Mouse (Mus musculus): ENCODE data around the gene Lcmt1.
A peak's percentile ranks its signal among the peaks of the same experiment; 100 is the strongest.

Gene Lcmt1

DNA sequence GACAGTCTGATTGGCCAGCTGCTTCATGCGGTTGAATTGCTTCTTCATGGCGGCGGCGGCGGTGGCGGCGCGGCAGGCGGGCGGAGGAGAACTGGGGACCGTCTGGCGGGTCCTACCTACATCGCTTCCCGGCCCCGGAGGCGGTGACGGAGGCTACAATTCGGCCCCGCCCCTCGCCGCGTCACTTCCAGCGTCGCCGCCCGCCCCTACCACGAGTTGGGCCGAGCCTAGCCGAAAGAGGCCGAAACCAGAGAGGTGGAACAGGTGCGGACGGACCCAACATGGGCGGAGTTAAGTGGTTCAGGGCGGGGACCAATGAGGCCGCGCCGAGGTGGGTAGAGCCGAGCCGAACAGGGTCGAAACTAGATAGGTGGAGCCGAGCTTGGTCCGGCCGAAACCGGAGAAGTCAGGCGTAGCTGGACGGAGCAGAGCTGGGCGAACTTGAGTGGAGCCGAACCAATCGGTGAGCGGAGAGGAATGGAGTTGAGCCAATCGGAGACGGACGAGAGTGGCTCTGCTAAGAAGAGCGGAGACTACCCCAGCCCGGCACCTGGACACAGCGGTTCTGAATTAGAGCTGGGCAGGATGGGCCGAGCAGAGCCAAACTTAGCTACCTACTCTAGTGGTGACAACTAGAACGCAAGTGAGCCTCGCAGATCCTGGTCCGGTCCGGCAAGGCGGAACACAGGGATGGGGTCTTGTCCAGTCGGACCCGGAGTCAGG, at the start of gene Lcmt1, which contains the start of gene Arhgap17:
TSS of gene Lcmt1 (plus strand) at position 26 of the 723 bp plus-strand sequence.
TSS of gene Arhgap17 (minus strand) at position 157 of the 723 bp plus-strand sequence.
- DNase-seq (ENCODE audit: low spot score): peak; percentile 93

DNA sequence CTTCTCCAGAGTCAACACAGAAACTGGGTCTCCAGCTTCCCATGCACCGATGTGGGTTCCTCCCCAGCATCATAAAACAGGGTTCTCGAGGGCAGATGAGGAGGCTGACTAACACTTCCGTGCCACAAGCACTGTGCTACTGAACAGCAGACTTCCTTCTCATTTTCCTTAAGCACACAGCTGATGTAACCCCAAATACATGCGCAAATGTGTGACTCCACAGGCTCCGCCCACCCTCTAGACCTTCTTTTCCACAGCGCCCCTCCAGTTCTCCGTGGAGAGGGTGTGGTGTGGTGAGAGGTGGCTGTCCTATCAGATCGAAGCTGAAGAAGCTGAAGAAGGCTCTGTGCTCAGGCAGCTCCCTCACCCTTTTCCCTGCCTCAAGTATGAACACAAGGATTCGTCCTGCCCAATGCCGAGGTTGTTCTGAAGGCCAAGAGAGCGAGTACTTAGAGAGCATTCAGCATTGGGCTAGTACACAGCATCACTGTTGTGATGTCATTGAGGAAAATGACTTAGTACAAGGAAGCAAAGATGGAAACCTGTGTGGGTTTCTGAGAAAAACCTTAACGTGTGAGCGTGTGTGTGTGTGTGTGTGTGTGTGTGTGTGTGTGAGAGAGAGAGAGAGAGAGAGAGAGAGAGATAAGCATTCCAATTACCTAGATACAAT, 47.0 kb upstream of the Lcmt1 start:
- DNase-seq (ENCODE audit: low spot score): no peak

DNA sequence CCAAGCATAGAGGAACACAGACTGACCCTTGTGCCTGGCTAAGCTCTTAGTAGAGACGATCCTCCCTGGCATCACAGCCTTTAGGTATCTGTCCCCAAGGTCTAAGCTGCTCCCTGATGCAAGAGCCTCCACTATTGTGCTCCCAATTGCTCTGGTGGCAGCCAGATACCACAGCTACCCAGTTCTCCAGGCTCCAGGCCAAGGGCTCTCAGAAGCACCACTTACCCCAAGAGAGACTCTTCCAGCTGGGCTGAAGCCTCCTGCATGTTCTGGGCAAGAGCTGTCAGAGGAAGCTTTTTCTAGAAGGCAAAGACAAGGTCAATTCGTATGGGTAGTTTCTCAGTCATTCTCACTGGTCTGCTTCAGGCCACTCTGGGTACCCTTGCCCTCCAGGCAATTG, 46.2 kb upstream of the Lcmt1 start:
- DNase-seq (ENCODE audit: low spot score): no peak

DNA sequence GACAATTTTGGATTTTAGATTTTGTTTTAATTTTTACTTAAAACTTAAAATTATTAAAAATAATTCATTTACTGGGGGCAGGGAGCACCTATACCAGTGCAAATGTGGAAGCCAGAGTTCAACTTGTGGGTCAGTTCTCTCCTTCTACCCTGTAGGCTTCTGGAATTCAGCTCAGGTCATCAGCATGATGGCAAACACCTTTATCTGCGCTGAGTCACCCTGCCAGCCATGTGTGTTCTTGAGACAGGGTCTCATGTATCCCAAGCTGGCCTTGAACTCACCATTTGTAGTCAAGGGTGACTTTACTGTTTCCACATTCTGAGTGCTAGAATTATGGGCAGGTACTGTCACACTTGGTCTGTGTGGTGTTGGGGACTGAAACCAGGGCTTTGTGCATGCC, 45.5 kb upstream of the Lcmt1 start:
- DNase-seq (ENCODE audit: low spot score): no peak

DNA sequence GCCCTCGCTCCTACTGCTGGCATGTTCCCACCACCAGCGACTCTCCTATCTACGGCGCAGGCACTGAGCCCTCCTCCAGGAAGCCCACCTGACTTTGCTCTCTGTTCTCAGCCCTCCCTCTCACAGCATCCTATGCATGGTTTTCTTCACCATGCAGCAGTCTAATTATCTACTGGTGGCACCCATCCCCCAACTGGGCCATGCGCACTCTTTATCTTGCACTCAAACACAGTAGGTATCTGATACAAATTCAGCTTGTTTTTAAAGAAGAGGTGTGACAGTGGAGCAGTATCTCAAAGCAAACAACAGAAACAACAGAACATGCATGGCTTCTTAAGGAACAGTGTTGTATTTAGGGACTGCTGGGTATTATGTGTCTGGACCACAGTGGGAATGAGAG, 43.5 kb upstream of the Lcmt1 start:
- no peak for DNase-seq (ENCODE audit: low spot score)

- no peak for DNase-seq (ENCODE audit: low spot score)
Measured at GRCm38 (mm10) chr7:123326901-123327300, 42.7 kb upstream of the Lcmt1 start.

GRCm38 (mm10) chr7:123327909-123328308, 41.7 kb upstream of the Lcmt1 start:
- DNase-seq (ENCODE audit: low spot score): no peak

- DNase-seq (ENCODE audit: low spot score): no peak
Measured at GRCm38 (mm10) chr7:123330506-123330905, 39.1 kb upstream of the Lcmt1 start.

DNA sequence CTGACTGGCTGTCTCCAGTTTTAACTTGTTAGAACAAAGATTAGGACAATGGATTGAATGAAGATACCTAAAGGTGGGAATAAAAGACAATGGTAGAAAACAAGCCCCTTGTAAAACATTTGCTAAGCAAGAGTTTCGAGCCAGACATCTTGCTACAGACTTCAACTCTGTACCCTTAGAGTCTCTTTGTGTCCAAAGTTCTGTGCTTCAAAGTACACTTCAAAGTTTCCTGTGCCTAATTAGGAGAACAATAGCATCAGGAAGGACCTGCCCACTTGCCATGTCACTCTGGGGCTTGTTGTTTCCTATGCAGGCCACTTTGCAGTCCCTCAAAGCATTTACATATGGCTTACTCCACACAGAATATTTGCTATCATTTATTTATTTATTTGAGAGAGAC, 33.3 kb upstream of the Lcmt1 start:
- no peak for DNase-seq (ENCODE audit: low spot score)

DNA sequence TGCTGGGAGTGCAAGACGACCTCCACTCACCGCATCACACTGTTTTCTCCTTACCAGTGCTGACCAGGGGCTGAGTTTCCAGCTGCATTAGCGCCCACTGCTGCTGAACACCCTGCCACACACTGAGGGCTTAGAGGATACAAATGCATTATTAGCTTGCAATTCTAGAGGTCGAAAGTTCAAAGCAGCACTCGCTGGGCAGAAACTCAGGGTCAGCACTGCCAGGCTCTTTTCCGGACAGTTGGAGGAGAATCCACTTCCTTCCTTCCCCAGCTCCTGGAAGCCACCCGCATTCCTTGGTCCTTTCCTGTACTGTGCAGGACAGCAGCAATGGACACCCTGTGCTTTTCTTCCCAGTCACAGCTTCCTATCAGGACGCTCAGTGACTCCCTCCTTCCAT, 31.2 kb upstream of the Lcmt1 start:
- DNase-seq (ENCODE audit: low spot score): no peak

DNA sequence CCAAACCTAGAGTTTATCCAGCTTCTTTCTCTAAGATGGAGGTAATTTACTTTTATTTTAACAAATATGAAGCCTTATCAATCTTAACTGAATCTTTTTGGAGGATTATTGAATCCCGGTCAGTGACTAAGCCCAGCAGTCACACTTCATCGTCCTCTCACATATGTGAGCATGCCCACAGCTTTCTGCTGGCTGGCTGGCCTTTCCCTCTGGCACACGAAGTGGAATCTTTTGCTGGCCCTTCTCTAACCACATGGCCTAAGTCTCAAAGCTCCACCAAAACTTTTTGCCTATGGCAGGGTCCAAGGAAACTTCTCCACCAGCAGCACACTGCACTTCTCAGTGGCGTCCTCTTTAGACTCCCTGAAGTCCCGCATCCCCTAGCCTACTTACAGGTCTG, 27.7 kb upstream of the Lcmt1 start:
- DNase-seq (ENCODE audit: low spot score): no peak

- no peak for DNase-seq (ENCODE audit: low spot score)
Measured at GRCm38 (mm10) chr7:123344079-123344780, 25.4 kb upstream of the Lcmt1 start.

- DNase-seq (ENCODE audit: low spot score): no peak
Measured at GRCm38 (mm10) chr7:123345041-123345544, 24.5 kb upstream of the Lcmt1 start.

DNA sequence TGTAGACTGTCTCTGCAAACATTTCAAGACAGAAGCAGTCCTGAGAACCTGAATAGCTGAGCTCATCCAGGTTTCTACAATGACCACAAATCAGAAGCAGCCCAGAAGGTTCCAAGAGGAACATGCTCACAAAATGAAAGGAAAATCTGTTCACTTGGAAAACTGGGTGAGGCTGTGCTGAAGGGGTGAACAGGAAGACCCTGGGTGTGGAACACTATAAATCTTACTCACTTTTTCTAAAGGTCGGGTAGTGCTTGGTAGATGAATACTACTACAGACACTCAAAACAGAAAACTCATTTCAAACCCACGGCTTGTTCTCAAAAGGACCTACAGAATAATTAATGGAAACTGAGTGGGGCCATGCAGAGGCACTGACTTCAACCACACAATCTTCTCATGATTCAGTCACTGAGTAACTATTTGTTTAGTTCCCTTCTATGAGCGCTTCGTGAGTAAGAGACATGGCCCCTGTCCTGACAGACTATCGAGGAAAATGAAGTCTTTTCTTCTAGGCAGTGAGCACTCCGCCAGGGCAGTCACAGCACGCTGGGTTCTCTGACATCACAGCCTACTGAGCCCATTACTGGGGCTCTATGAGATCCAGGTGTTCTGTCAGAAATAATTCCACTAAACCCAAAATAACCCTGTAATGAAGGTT, 22.8 kb upstream of the Lcmt1 start:
- DNase-seq (ENCODE audit: low spot score): no peak

GRCm38 (mm10) chr7:123349813-123350212, 19.8 kb upstream of the Lcmt1 start:
- no peak for DNase-seq (ENCODE audit: low spot score)

DNA sequence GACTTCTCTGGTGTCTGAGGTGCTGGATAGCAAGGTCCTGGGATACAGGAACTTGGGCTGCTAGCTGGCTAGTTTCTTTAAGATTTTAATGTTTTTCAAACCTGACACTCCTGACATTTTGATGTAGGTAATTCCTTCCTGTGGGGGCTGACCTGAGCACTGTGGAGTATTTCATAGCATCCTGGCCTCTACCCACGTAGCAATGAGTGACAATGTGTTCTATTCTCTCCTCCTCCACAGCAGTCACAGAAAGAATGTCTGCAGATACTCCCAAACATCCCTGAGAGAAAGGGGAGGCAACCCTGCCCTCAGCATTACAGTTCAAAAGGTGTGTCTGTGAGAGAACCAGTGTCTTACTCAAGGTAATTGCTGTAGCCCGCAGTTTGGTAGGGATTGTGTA, 19.3 kb upstream of the Lcmt1 start:
- no peak for DNase-seq (ENCODE audit: low spot score)

- DNase-seq (ENCODE audit: low spot score): no peak
Measured at GRCm38 (mm10) chr7:123353081-123353480, 16.5 kb upstream of the Lcmt1 start.

GRCm38 (mm10) chr7:123353879-123354278, 15.7 kb upstream of the Lcmt1 start:
- no peak for DNase-seq (ENCODE audit: low spot score)

DNA sequence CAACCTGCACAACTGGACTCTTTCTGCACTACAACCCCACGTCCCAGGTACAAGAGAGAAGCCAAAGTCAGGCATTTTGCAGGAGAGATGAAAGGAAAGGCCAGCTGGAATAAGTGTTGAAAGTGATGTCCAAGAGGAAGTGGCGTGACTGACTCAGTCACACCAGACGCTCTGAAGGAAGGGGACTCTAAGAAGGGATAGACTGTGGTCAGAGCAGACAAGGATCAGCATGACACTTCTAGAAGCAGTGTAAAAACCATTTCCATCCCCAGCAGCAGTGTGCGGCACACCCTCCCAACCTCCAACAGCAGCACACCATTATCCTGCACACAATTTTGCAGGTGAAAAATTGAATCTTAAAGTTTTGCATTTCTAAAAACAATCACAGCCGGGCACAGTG, 15.2 kb upstream of the Lcmt1 start:
- no peak for DNase-seq (ENCODE audit: low spot score)

GRCm38 (mm10) chr7:123354851-123355250, 14.7 kb upstream of the Lcmt1 start:
- DNase-seq (ENCODE audit: low spot score): no peak

- no peak for DNase-seq (ENCODE audit: low spot score)
Measured at GRCm38 (mm10) chr7:123356158-123356557, 13.4 kb upstream of the Lcmt1 start.

DNA sequence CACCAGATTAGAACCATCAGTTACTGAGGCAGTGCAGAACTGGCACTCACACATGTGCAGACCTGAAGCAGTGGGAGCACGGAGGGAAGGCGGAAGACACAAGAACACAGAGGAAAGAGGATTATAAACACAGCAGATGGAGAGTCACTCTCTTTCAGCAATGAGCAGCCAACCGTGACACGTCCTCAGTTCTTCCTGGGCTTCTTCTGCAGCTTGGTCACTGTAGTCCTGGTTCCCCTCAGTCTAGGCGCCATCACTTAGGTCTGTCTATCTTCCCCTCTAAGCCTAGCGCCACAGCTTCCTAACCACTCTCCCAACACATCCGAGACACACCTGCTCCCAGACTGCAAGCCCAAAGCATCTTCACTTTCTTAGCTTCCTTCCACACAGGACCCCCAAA, 10.5 kb upstream of the Lcmt1 start:
- DNase-seq (ENCODE audit: low spot score): no peak

All from testis, postnatal 14 days (tissue).